ENCODE assay signal across 7 mouse cellular contexts in genomic region chr5:139344687-139345363, GRCm38 (mm10). TPM values are rescaled to one million over a fixed set of nuclear protein-coding genes. Genes with fewer than 3 reads are reported as not detected.
DNase-seq lines count a peak whose midpoint lies in the region; ATAC-seq and TF ChIP-seq lines count a peak whose summit lies in the region.

No protein-coding gene starts in this region.

- TF ChIP-seq POLR2A in small intestine, adult 2 months (IDR thresholded peaks at IDR 0.05; ENCODE audit: low read depth, low read length): peak; percentile 59; the same call in 1 of the 2 replicates

- H3K27me3 ChIP-seq in intestine, embryonic 16.5 days (replicated peaks; ENCODE audit: control insufficient read depth, insufficient read depth, low read length): no peaks in the 10 kb centered on the region
- 0 out of 2 replicates have a peak, but pooled peaks cover 9% of the 10 kb centered on the region for H3K27me3 ChIP-seq in midbrain, embryonic 12.5 days
- no peaks in the 10 kb centered on the region for H3K27me3 ChIP-seq in small intestine, adult 2 months (ENCODE audit: control insufficient read depth, insufficient read depth, low read length)

- H3K4me2 ChIP-seq in intestine, embryonic 16.5 days (ENCODE audit: low read depth, low read length): peak overlapping the region; percentile 93
- H3K4me2 ChIP-seq in midbrain, embryonic 12.5 days (replicated peaks): peak overlapping the region; percentile 96

- no peaks in the 10 kb centered on the region for H3K9me3 ChIP-seq in intestine, embryonic 16.5 days (ENCODE audit: control insufficient read depth, low read length)
- H3K9me3 ChIP-seq in midbrain, embryonic 12.5 days: no peaks in the 10 kb centered on the region

- ATAC-seq in intestine, embryonic 16.5 days: peak; percentile 77
- peak; percentile 91 for ATAC-seq in midbrain, embryonic 12.5 days (ENCODE audit: low FRiP score, low read depth)

- peak overlapping the region; percentile 87 for H3K27ac ChIP-seq in intestine, embryonic 16.5 days (ENCODE audit: low read length)
- peak overlapping the region; percentile 80 for H3K27ac ChIP-seq in midbrain, embryonic 12.5 days (replicated peaks)
- H3K27ac ChIP-seq in small intestine, adult 2 months (ENCODE audit: insufficient read depth, low read depth, low read length): peak overlapping the region; percentile 67

- DNase-seq in adrenal gland, adult 2 months: peak; percentile 99
- peak; percentile 88 for DNase-seq in embryo, embryonic 11.5 days (ENCODE audit: low read depth, low spot score)
- DNase-seq in gastrocnemius, postnatal 36 days: peak; percentile 97
- peak; percentile 94 for DNase-seq in left cerebral cortex, postnatal 4 days

- peak overlapping the region; percentile 94 for H3K4me3 ChIP-seq in intestine, embryonic 16.5 days (ENCODE audit: low read length)
- peak overlapping the region; percentile 85 for H3K4me3 ChIP-seq in midbrain, embryonic 12.5 days
- peak overlapping the region; percentile 93 for H3K4me3 ChIP-seq in small intestine, adult 2 months (ENCODE audit: low read depth, low read length)

- WGBS in intestine, embryonic 16.5 days: under 1% methylated on average over 33 of the region's 33 CpGs
- under 1% methylated on average over 33 of the region's 33 CpGs for WGBS in midbrain, embryonic 12.5 days
- 0% methylated on average over 33 of the region's 33 CpGs for WGBS in small intestine, adult 2 months

- TF ChIP-seq CTCF in small intestine, adult 2 months (IDR thresholded peaks at IDR 0.05; ENCODE audit: extremely low read depth, insufficient read length, insufficient replicate concordance, low read depth, low read length): no peak

- intact Hi-C loops in gastrocnemius, postnatal 36 days (cut with DNase I): no loop called here
- intact Hi-C loops in left cerebral cortex, postnatal 4 days (cut with DNase I): no loop called here

- H3K9ac ChIP-seq in intestine, embryonic 16.5 days (ENCODE audit: low read depth, low read length): peak overlapping the region; percentile 95
- H3K9ac ChIP-seq in midbrain, embryonic 12.5 days (replicated peaks): peak overlapping the region; percentile 91

- peaks cover 41% of the 10 kb centered on the region for H3K4me1 ChIP-seq in intestine, embryonic 16.5 days (ENCODE audit: control insufficient read depth, insufficient read depth, low read length)
- peaks cover 17% of the 10 kb centered on the region for H3K4me1 ChIP-seq in midbrain, embryonic 12.5 days
- peaks cover 31% of the 10 kb centered on the region; the same call in 1 of the 2 replicates for H3K4me1 ChIP-seq in small intestine, adult 2 months (ENCODE audit: control insufficient read depth, insufficient read depth, insufficient read length, low read length)

- H3K36me3 ChIP-seq in intestine, embryonic 16.5 days (ENCODE audit: control insufficient read depth, insufficient read depth, low read length): peaks cover 13% of the 10 kb centered on the region; the same call in 1 of the 2 replicates
- peaks cover 28% of the 10 kb centered on the region for H3K36me3 ChIP-seq in midbrain, embryonic 12.5 days
- peaks cover 17% of the 10 kb centered on the region for H3K36me3 ChIP-seq in small intestine, adult 2 months (ENCODE audit: control insufficient read depth, insufficient read depth, low read length)

RNA-seq across cellular contexts. Expression of gene Cox19, which starts 6.4 kb away (rescaled TPM):
- total RNA-seq in adrenal gland, adult 2 months (2021): 10 to 100 TPM; 81.2 to 85.7 TPM
- polyA plus RNA-seq in adrenal gland, adult 2 months (2012; rRNA removed): 97.6 and 107 TPM in 2 replicates
- total RNA-seq in gastrocnemius, postnatal 36 days (2021): 10 to 100 TPM; 52.8 to 68.3 TPM
- polyA plus RNA-seq in intestine, embryonic 16.5 days (2015; fragmentation: Nextera tagmentation; extraction: Ambion mirVana): 183 and 195 TPM in 2 replicates
- 10 to 100 TPM; 87.8 to 89.3 TPM for total RNA-seq in left cerebral cortex, postnatal 4 days (2021)
- 121 and 125 TPM in 2 replicates for polyA plus RNA-seq in midbrain, embryonic 12.5 days (2016; fragmentation: Nextera tagmentation; extraction: Ambion mirVana)
- 58.8 and 104 TPM in 2 replicates for polyA plus RNA-seq in small intestine, adult 2 months (2012; rRNA removed)

RNA-seq across cellular contexts. Expression of gene Cyp2w1, which starts 7.6 kb away (rescaled TPM):
- not detected for total RNA-seq in adrenal gland, adult 2 months (2021)
- polyA plus RNA-seq in adrenal gland, adult 2 months (2012; rRNA removed): not detected in 2 replicates
- total RNA-seq in gastrocnemius, postnatal 36 days (2021): not detected
- 33.9 and 44.0 TPM in 2 replicates for polyA plus RNA-seq in intestine, embryonic 16.5 days (2015; fragmentation: Nextera tagmentation; extraction: Ambion mirVana)
- not detected for total RNA-seq in left cerebral cortex, postnatal 4 days (2021)
- polyA plus RNA-seq in midbrain, embryonic 12.5 days (2016; fragmentation: Nextera tagmentation; extraction: Ambion mirVana): 0.20 and 0.64 TPM in 2 replicates
- polyA plus RNA-seq in small intestine, adult 2 months (2012; rRNA removed): 0.32 and 2.0 TPM in 2 replicates

RNA-seq across cellular contexts. Expression of gene Adap1, which starts 19.4 kb away (rescaled TPM):
- 1 to 10 TPM; 4.9 to 5.0 TPM for total RNA-seq in adrenal gland, adult 2 months (2021)
- polyA plus RNA-seq in adrenal gland, adult 2 months (2012; rRNA removed): 8.6 and 10.5 TPM in 2 replicates
- 1 to 10 TPM; 1.6 to 1.7 TPM for total RNA-seq in gastrocnemius, postnatal 36 days (2021)
- polyA plus RNA-seq in intestine, embryonic 16.5 days (2015; fragmentation: Nextera tagmentation; extraction: Ambion mirVana): 5.3 and 6.3 TPM in 2 replicates
- total RNA-seq in left cerebral cortex, postnatal 4 days (2021): 100 to 1,000 TPM; 219 to 247 TPM
- 4.5 and 4.7 TPM in 2 replicates for polyA plus RNA-seq in midbrain, embryonic 12.5 days (2016; fragmentation: Nextera tagmentation; extraction: Ambion mirVana)
- polyA plus RNA-seq in small intestine, adult 2 months (2012; rRNA removed): 57.8 and 234 TPM in 2 replicates

RNA-seq across cellular contexts. Expression of gene Gpr146, which starts 32.7 kb away (rescaled TPM):
- 10 to 100 TPM in 1 of 2 experiments, 1 to 10 TPM in 1; 9.2 to 21.2 TPM for total RNA-seq in adrenal gland, adult 2 months (2021)
- polyA plus RNA-seq in adrenal gland, adult 2 months (2012; rRNA removed): 31.4 and 33.8 TPM in 2 replicates
- 10 to 100 TPM; 25.3 to 30.4 TPM for total RNA-seq in gastrocnemius, postnatal 36 days (2021)
- 2.3 and 2.5 TPM in 2 replicates for polyA plus RNA-seq in intestine, embryonic 16.5 days (2015; fragmentation: Nextera tagmentation; extraction: Ambion mirVana)
- 1 to 10 TPM; 2.2 to 2.5 TPM for total RNA-seq in left cerebral cortex, postnatal 4 days (2021)
- polyA plus RNA-seq in midbrain, embryonic 12.5 days (2016; fragmentation: Nextera tagmentation; extraction: Ambion mirVana): 1.8 and 2.6 TPM in 2 replicates
- 4.0 and 6.8 TPM in 2 replicates for polyA plus RNA-seq in small intestine, adult 2 months (2012; rRNA removed)

Comparison
In these comparisons a context has a peak if more than half of its experiments do, and no peak if none do; other contexts are left out.
1. Peak in every context shown above with its lines: DNase-seq, ATAC-seq, H3K4me3 ChIP-seq and H3K27ac ChIP-seq.
2. RNA of gene Cyp2w1, which starts 7.6 kb away (polyA plus RNA-seq): 33.9 to 44.0 TPM in intestine, embryonic 16.5 days; 0.32 to 2.0 TPM in small intestine, adult 2 months, 0.20 to 0.64 TPM in midbrain, embryonic 12.5 days and not detected in adrenal gland, adult 2 months; every median in the first group is over 10 times any median in the second.